Mouse (Mus musculus) cortical plate, adult 2 months (tissue): ENCODE measurements around the gene Cpt1b. TPM values are rescaled to one million over a fixed set of nuclear protein-coding genes. Genes with fewer than 3 reads are reported as not detected.

Source experiments
- H3K27ac ChIP-seq: fragments of 200-500 bp; 2 replicates; pipeline ENCODE4 v1.5.1; 2012; ENCODE audit warnings: low read length, control low read depth, inconsistent platforms; ENCODE audit not compliant: insufficient read depth
- H3K4me1 ChIP-seq: fragments of 200-500 bp; 2 replicates; pipeline ENCODE4 v1.6.1; 2011; ENCODE audit warnings: low read length; ENCODE audit not compliant: control insufficient read depth, insufficient read depth
- H3K4me3 ChIP-seq: fragments of 200-500 bp; 2 replicates; pipeline ENCODE4 v1.5.1; 2011; ENCODE audit warnings: mild to moderate bottlenecking, low read length, control low read depth; ENCODE audit not compliant: insufficient read depth
- CTCF ChIP-seq: fragments of 200-500 bp; IDR thresholded peaks from 2 replicates; pipeline ENCODE4 v1.5.1; 2011; ENCODE audit warnings: mild to moderate bottlenecking, control low read depth, low read length; ENCODE audit not compliant: insufficient read depth; ENCODE audit errors: extremely low read depth
- POLR2A ChIP-seq: fragments of 200-500 bp; IDR thresholded peaks from 2 replicates; pipeline ENCODE4 v1.6.1; 2011; ENCODE audit warnings: mild to moderate bottlenecking, low read length, control low read depth; ENCODE audit not compliant: insufficient read depth; ENCODE audit errors: extremely low read depth
- polyA plus RNA-seq: library from polyadenylated mRNA; depleted of rRNA; stranded (reverse); fragments of >200 nt; gene quantifications from 2 replicates; pipeline ENCODE4 v1.2.3, GENCODE M21; 2012

The Cpt1b gene
- polyA plus RNA-seq, 1 experiment = 2.7 TPM

GRCm38 (mm10) chr15:89424621-89425020 lies 1.0 kb downstream of the Cpt1b start:
- no peak overlapping the region for H3K4me3 ChIP-seq
- TF ChIP-seq POLR2A (no peak), CTCF (no peak)

GRCm38 (mm10) chr15:89421938-89422337 lies 3.7 kb downstream of the Cpt1b start:
- Histone ChIP-seq H3K4me1 (no peaks in the 10 kb centered on the region), H3K4me3 (no peak overlapping the region), H3K27ac (no peak overlapping the region)
- TF ChIP-seq POLR2A (no peak), CTCF (no peak)

More at GRCm38 (mm10) chr15:89424621-89425020, 1.0 kb downstream of the Cpt1b start:
- H3K4me1 ChIP-seq = no peaks in the 10 kb centered on the region; the same call in 1 of the 2 replicates
- no peak overlapping the region for H3K27ac ChIP-seq

- Histone ChIP-seq H3K4me3 (no peak overlapping the region), H3K27ac (no peak overlapping the region), H3K4me1 (no peaks in the 10 kb centered on the region)
- TF ChIP-seq POLR2A = no peak
- no peak for TF ChIP-seq CTCF
These were observed 10.4 kb downstream of the Cpt1b start for GRCm38 (mm10) chr15:89415282-89415681.

- TF ChIP-seq POLR2A (no peak), CTCF (no peak)
- H3K4me3 ChIP-seq = no peak within 1 kb of the TSS
- H3K4me1 ChIP-seq = no peaks in the 10 kb centered on the region
- no peak within 1 kb of the TSS for H3K27ac ChIP-seq
These were observed 15.5 kb downstream of the Cpt1b start, which contains the start of gene Syce3 for GRCm38 (mm10) chr15:89410118-89410517. Gene Syce3 (minus strand): TSS chr15:89410503.

GRCm38 (mm10) chr15:89406691-89407090 lies 19.0 kb downstream of the Cpt1b start:
- TF ChIP-seq CTCF = no peak
- no peak for TF ChIP-seq POLR2A
- no peak overlapping the region for H3K4me3 ChIP-seq
- H3K27ac ChIP-seq = no peak overlapping the region
- no peaks in the 10 kb centered on the region for H3K4me1 ChIP-seq

- Histone ChIP-seq H3K27ac (no peak overlapping the region), H3K4me1 (no peaks in the 10 kb centered on the region), H3K4me3 (no peak overlapping the region)
- TF ChIP-seq CTCF (no peak), POLR2A (no peak)
These were observed 20.6 kb downstream of the Cpt1b start for GRCm38 (mm10) chr15:89404831-89405623.

GRCm38 (mm10) chr15:89402471-89402870 lies 23.2 kb downstream of the Cpt1b start:
- Histone ChIP-seq H3K4me3 (no peak overlapping the region), H3K4me1 (no peaks in the 10 kb centered on the region), H3K27ac (no peak overlapping the region)
- TF ChIP-seq CTCF (no peak), POLR2A (no peak)

- no peak overlapping the region for H3K4me3 ChIP-seq
- no peaks in the 10 kb centered on the region for H3K4me1 ChIP-seq
- no peak for TF ChIP-seq POLR2A
- no peak overlapping the region for H3K27ac ChIP-seq
These were observed 25.9 kb downstream of the Cpt1b start for GRCm38 (mm10) chr15:89399716-89400115.

GRCm38 (mm10) chr15:89398146-89398545 lies 27.5 kb downstream of the Cpt1b start:
- TF ChIP-seq POLR2A (no peak), CTCF (no peak)
- Histone ChIP-seq H3K4me3 (no peak overlapping the region), H3K27ac (no peak overlapping the region), H3K4me1 (no peaks in the 10 kb centered on the region)

- no peak overlapping the region for H3K4me3 ChIP-seq
- no peak overlapping the region for H3K27ac ChIP-seq
- H3K4me1 ChIP-seq = no peaks in the 10 kb centered on the region
- TF ChIP-seq POLR2A (no peak), CTCF (no peak)
These were observed 28.8 kb downstream of the Cpt1b start for GRCm38 (mm10) chr15:89396883-89397282.
